Mouse (Mus musculus) testis, postnatal 10 days (tissue): Measurements from ENCODE around the gene Akain1.

Source experiments
- DNase-seq: peaks from one replicate; pipeline ENCODE4 v3.0.0; 2021; ENCODE audit warnings: low spot score

Akain1 gene

GRCm38 (mm10) chr17:69487116-69487515 lies 48.0 kb downstream of the Akain1 start:
- no peak for DNase-seq

- DNase-seq = no peak
These were observed 48.8 kb downstream of the Akain1 start for GRCm38 (mm10) chr17:69487884-69488283.

- DNase-seq = no peak
These were observed 49.7 kb downstream of the Akain1 start for GRCm38 (mm10) chr17:69488826-69489225.

GRCm38 (mm10) chr17:69492368-69492767 lies 53.2 kb downstream of the Akain1 start:
- DNase-seq = no peak

- no peak for DNase-seq
These were observed 56.4 kb downstream of the Akain1 start for GRCm38 (mm10) chr17:69495531-69495930.

GRCm38 (mm10) chr17:69496125-69496524 lies 57.0 kb downstream of the Akain1 start:
- DNase-seq = no peak

GRCm38 (mm10) chr17:69497315-69497714 lies 58.2 kb downstream of the Akain1 start:
- DNase-seq = no peak

DNA sequence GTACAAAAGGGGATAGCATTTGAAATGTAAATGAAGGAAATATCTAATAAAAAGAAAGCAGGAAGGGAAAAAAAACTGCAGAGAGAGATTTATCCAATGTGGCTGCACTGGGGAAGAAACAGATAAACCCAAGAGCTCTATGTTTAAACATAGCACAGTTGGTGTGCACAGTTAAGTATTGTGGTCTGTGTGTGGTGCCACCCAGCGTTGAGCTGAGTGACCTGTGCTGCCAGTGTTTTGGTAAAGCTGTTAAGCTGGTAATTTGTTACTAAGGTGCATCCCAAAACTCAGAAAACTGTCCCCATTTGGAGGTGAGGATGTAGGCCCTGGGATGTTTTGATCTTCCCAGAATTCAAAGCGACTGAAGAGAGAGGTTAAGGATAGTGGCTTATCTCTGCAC lies 59.8 kb downstream of the Akain1 start:
- DNase-seq = no peak

GRCm38 (mm10) chr17:69499441-69499840 lies 60.3 kb downstream of the Akain1 start:
- no peak for DNase-seq

DNA sequence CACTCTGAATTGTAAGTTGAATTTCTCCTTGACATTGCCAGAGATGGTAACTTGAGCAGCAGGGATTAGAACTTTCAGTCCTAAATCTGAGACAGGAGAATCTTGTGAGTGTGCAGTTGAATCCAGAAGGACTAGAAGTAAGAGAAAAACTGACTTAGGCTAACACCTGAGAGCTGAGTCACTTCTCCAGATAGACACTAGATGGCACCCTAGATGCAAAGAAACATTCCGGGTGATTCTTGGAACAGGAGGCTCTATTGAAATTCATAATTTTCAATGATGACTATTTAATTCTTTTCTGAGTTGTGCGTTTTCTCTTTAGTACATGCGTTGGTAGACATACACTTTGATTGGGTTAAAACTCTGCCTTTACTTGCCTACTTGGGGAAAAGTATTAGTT lies 66.9 kb downstream of the Akain1 start:
- no peak for DNase-seq

DNA sequence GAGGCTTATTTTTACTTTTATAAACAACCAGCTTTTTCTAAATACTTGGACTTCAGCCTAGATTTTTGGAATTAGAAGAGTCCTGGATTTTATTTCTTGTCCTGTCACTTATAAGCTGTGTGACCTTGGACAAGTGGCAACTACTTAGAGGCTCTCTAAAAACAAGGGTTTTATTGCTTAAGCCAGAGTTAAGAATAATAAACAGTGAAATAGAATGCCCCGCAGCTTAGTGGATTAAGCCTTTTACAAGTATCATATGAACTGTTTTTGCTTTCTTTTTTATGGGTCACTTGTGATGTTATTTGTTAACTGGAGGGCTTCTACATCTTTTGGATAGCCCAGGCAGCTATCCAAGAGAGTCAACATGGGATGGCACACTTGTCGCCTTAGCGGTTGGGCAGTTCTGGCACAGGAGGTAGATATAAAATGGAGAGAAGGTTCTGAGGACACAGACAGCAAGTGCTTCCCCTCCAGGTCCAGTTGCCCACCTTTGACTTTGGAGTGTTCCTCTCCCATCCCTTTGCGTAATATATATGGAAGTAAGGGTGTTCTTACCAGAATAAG lies 77.3 kb downstream of the Akain1 start:
- DNase-seq = no peak

- DNase-seq = no peak
These were observed 92.3 kb downstream of the Akain1 start for GRCm38 (mm10) chr17:69531472-69531871.
